Mouse (Mus musculus) liver, postnatal 0 days (tissue): ENCODE measurements at regions not wholly inside any gene's neighbourhood (a gene's known extent, or its start where the extent isn't known, plus 50 kb on each side); places are given as distances from the start of the nearest gene placed in this dataset.

Source experiments
- ATAC-seq: fragments of 200-750 bp; cut with Nextera tagmentation; 2 replicates; pipeline ENCODE4 v1.8.0; 2017; ENCODE audit warnings: mild to moderate bottlenecking, moderate library complexity
- DNase-seq: peaks from one replicate; pipeline ENCODE4 v3.0.0-alpha.2; 2016
- H3K27ac ChIP-seq: fragments of 300-500 bp; sonication (generic); 2 replicates; pipeline ENCODE4 v1.5.1; 2014; ENCODE audit warnings: antibody characterized with exemption, moderate library complexity, mild to moderate bottlenecking, low read depth
- H3K27me3 ChIP-seq: fragments of 300-500 bp; sonication (generic); 2 replicates; pipeline ENCODE4 v1.6.1; 2014; ENCODE audit warnings: low read length, control low read depth, mixed read lengths; ENCODE audit not compliant: insufficient read depth
- H3K36me3 ChIP-seq: fragments of 300-500 bp; sonication (generic); replicated peaks from 2 replicates; pipeline ENCODE4 v1.6.1; 2014; ENCODE audit warnings: mild to moderate bottlenecking, control low read depth, low read length, moderate library complexity, mixed read lengths; ENCODE audit not compliant: insufficient read depth
- H3K4me1 ChIP-seq: fragments of 300-500 bp; sonication (generic); 2 replicates; pipeline ENCODE4 v1.6.1; 2014; ENCODE audit warnings: antibody characterized with exemption, mild to moderate bottlenecking, control low read depth; ENCODE audit not compliant: insufficient read depth
- H3K4me2 ChIP-seq: fragments of 300-500 bp; sonication (generic); 2 replicates; pipeline ENCODE4 v1.6.1; 2014; ENCODE audit warnings: low read depth, mild to moderate bottlenecking, low read length, moderate library complexity, mixed read lengths
- H3K4me3 ChIP-seq: fragments of 300-500 bp; sonication (generic); 2 replicates; pipeline ENCODE4 v1.5.1; 2014; ENCODE audit warnings: low read depth, low read length
- H3K9ac ChIP-seq: fragments of 300-500 bp; sonication (generic); replicated peaks from 2 replicates; pipeline ENCODE4 v1.6.1; 2014; ENCODE audit warnings: mild to moderate bottlenecking, moderate library complexity
- H3K9me3 ChIP-seq: fragments of 300-500 bp; sonication (generic); 2 replicates; pipeline ENCODE4 v1.6.1; 2016; ENCODE audit warnings: mild to moderate bottlenecking, control low read depth, low read length, mixed read lengths
- CTCF ChIP-seq: sonication (generic); IDR thresholded peaks from 2 replicates; pipeline ENCODE4 v1.5.1; 2016; ENCODE audit warnings: antibody characterized with exemption, low read depth
- EP300 ChIP-seq: IDR thresholded peaks from 2 replicates; pipeline ENCODE4 v1.6.1; 2016; ENCODE audit warnings: antibody characterized with exemption, low read depth, mild to moderate bottlenecking
- WGBS: fragments of 180-500 bp; shearing (Covaris S2); extraction: QIAGEN DNeasy Blood & Tissue Kit; methylation state at CpG from one replicate; pipeline ENCODE4 v1.1.7; 2014; ENCODE audit not compliant: insufficient replicate concordance; 5-methylcytosine and 5-hydroxymethylcytosine counted together

GRCm38 (mm10) chr15:95714408-95714807 lies 58.6 kb upstream of the Dbx2 start:
- Histone ChIP-seq H3K27ac (no peak overlapping the region), H3K4me1 (no peaks in the 10 kb centered on the region), H3K9me3 (no peaks in the 10 kb centered on the region), H3K4me2 (no peak overlapping the region), H3K9ac (no peak overlapping the region), H3K27me3 (no peaks in the 10 kb centered on the region), H3K36me3 (no peaks in the 10 kb centered on the region), H3K4me3 (no peak overlapping the region)
- TF ChIP-seq EP300 (no peak), CTCF (no peak)
- no peak for ATAC-seq
- no peak for DNase-seq
- WGBS, result 52% methylated on average over 3 of the region's 3 CpGs

GRCm38 (mm10) chr15:95715941-95716340 lies 60.2 kb upstream of the Dbx2 start:
- no peak overlapping the region for H3K4me2 ChIP-seq
- H3K4me1 ChIP-seq, result no peaks in the 10 kb centered on the region
- H3K9me3 ChIP-seq, result no peaks in the 10 kb centered on the region
- TF ChIP-seq EP300 (no peak), CTCF (no peak)
- H3K9ac ChIP-seq, result no peak overlapping the region
- H3K27me3 ChIP-seq, result no peaks in the 10 kb centered on the region
- WGBS, result 75% methylated on average over 9 of the region's 9 CpGs
- DNase-seq (no peak), ATAC-seq (no peak)
- no peak overlapping the region for H3K4me3 ChIP-seq
- no peaks in the 10 kb centered on the region for H3K36me3 ChIP-seq
- H3K27ac ChIP-seq, result no peak overlapping the region

DNA sequence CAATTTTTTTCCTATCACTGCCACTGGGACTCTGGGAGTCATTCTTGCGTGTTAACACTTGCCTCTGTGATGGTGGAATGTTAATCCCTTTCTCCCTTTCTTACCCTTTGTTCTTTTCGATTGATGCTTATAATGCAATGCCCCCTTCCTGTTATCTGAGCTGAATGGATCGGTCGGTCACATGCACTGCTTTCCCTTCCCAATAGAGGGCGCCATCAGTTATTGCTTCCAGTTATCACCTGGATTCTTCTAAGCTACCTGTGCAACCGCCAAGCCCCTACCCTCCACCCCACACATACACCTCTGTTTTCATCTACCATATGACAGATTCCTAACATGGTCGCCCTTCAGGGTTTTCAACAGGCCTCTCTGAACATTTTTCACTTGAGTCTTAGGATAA lies 66.9 kb upstream of the Ano6 start:
- ATAC-seq (no peak), DNase-seq (no peak)
- H3K27me3 ChIP-seq, result no peaks in the 10 kb centered on the region
- TF ChIP-seq EP300, result no peak
- TF ChIP-seq CTCF, result peak; percentile 56
- H3K4me1 ChIP-seq, result no peaks in the 10 kb centered on the region
- H3K4me3 ChIP-seq, result no peak overlapping the region
- WGBS, result 41% methylated on average over 7 of the region's 7 CpGs
- H3K9me3 ChIP-seq, result no peaks in the 10 kb centered on the region
- no peak overlapping the region for H3K4me2 ChIP-seq
- no peaks in the 10 kb centered on the region for H3K36me3 ChIP-seq
- H3K27ac ChIP-seq, result no peak overlapping the region
- H3K9ac ChIP-seq, result no peak overlapping the region

DNA sequence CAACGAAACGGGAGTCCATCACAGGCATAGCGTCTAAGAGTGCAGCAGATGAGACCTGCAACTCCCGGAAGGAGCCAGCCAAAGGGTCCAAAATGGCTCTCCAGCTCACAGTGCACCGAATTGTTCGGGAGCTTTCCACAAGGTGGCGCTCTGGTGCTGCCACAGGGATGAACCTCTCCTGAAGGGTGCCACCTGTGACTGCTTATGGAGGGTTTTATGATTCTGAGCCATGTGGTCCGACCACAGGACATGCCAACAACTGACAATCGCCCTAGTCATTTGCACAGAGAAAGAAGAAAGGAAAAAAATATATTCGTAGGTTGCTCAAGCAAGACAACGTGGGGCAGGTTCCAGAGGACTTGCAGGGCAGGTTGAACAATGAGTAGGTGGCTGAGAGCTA lies 64.8 kb upstream of the Ano6 start:
- no peak overlapping the region for H3K27ac ChIP-seq
- H3K36me3 ChIP-seq, result no peaks in the 10 kb centered on the region
- H3K9me3 ChIP-seq, result no peaks in the 10 kb centered on the region
- TF ChIP-seq EP300, result no peak
- peak; percentile 79 for TF ChIP-seq CTCF
- no peaks in the 10 kb centered on the region for H3K4me1 ChIP-seq
- H3K27me3 ChIP-seq, result no peaks in the 10 kb centered on the region
- ATAC-seq (0 out of 2 replicates have a peak, but pooled peaks have one; percentile 44), DNase-seq (peak; percentile 80)
- no peak overlapping the region for H3K4me3 ChIP-seq
- 31% methylated on average over 11 of the region's 11 CpGs for WGBS
- H3K9ac ChIP-seq, result no peak overlapping the region
- no peak overlapping the region for H3K4me2 ChIP-seq

- no peaks in the 10 kb centered on the region for H3K27me3 ChIP-seq
- H3K4me1 ChIP-seq, result no peaks in the 10 kb centered on the region
- no peak overlapping the region for H3K27ac ChIP-seq
- DNase-seq, result no peak
- no peak overlapping the region for H3K4me2 ChIP-seq
- no peaks in the 10 kb centered on the region for H3K36me3 ChIP-seq
- H3K9me3 ChIP-seq, result no peaks in the 10 kb centered on the region
- no peak for TF ChIP-seq CTCF
- no peak for TF ChIP-seq EP300
- WGBS, result 71% methylated on average over 13 of the region's 13 CpGs
- no peak for ATAC-seq
- no peak overlapping the region for H3K4me3 ChIP-seq
- H3K9ac ChIP-seq, result no peak overlapping the region
These were observed 64.1 kb upstream of the Ano6 start for GRCm38 (mm10) chr15:95726516-95726915.

GRCm38 (mm10) chr15:95735746-95736145 lies 54.9 kb upstream of the Ano6 start:
- H3K9me3 ChIP-seq, result no peaks in the 10 kb centered on the region
- WGBS, result 81% methylated on average over 1 of the region's 1 CpGs
- no peak for TF ChIP-seq EP300
- no peak for TF ChIP-seq CTCF
- ATAC-seq (no peak), DNase-seq (no peak)
- H3K4me1 ChIP-seq, result no peaks in the 10 kb centered on the region
- H3K27me3 ChIP-seq, result no peaks in the 10 kb centered on the region
- H3K36me3 ChIP-seq, result no peaks in the 10 kb centered on the region
- H3K9ac ChIP-seq, result no peak overlapping the region
- H3K4me3 ChIP-seq, result no peak overlapping the region
- H3K4me2 ChIP-seq, result no peak overlapping the region
- no peak overlapping the region for H3K27ac ChIP-seq
